Mouse (Mus musculus): ENCODE results near the gene Neurod4.

Gene Neurod4

GRCm38 (mm10) chr10:130234576-130234975 lies 45.5 kb downstream of the Neurod4 start:
- no peak for DNase-seq

- no peak for DNase-seq
These were observed 47.9 kb downstream of the Neurod4 start for GRCm38 (mm10) chr10:130232117-130232516.

- DNase-seq, result no peak
These were observed 50.5 kb downstream of the Neurod4 start for GRCm38 (mm10) chr10:130229584-130229983.

GRCm38 (mm10) chr10:130228246-130228645 lies 51.8 kb downstream of the Neurod4 start:
- peak; percentile 36 for DNase-seq

GRCm38 (mm10) chr10:130225034-130225433 lies 55.0 kb downstream of the Neurod4 start:
- DNase-seq, result no peak
